Mouse (Mus musculus) hindbrain, embryonic 10.5 days (tissue): ENCODE data around the gene Rpl10a. TPM values are rescaled to one million over a fixed set of nuclear protein-coding genes. Genes with fewer than 3 reads are reported as not detected.

Source experiments
- DNase-seq: peaks from one replicate; pipeline ENCODE4 v3.0.0-alpha.2; 2017; ENCODE audit warnings: low spot score
- H3K27ac ChIP-seq: fragments of 300-500 bp; sonication (generic); 2 replicates; pipeline ENCODE4 v1.5.1; 2016; ENCODE audit warnings: mild to moderate bottlenecking, moderate library complexity
- H3K27me3 ChIP-seq: fragments of 300-500 bp; sonication (generic); 2 replicates; pipeline ENCODE4 v1.6.1; 2016; ENCODE audit warnings: mild to moderate bottlenecking; ENCODE audit not compliant: poor library complexity, insufficient read depth, severe bottlenecking
- H3K36me3 ChIP-seq: fragments of 300-500 bp; sonication (generic); 2 replicates; pipeline ENCODE4 v1.6.1; 2016; ENCODE audit warnings: mild to moderate bottlenecking, moderate library complexity
- H3K4me1 ChIP-seq: fragments of 300-500 bp; sonication (generic); replicated peaks from 2 replicates; pipeline ENCODE4 v1.6.1; 2016; ENCODE audit warnings: mild to moderate bottlenecking
- H3K4me3 ChIP-seq: fragments of 300-500 bp; sonication (generic); 2 replicates; pipeline ENCODE4 v1.5.1; 2016; ENCODE audit warnings: mild to moderate bottlenecking, moderate library complexity
- H3K9me3 ChIP-seq: fragments of 300-500 bp; sonication (generic); 2 replicates; pipeline ENCODE4 v1.6.1; 2016; ENCODE audit warnings: mild to moderate bottlenecking, moderate library complexity
- WGBS: fragments of 180-500 bp; shearing (Covaris S2); methylation state at CpG from one replicate; pipeline ENCODE4 v1.1.7; 2016; 5-methylcytosine and 5-hydroxymethylcytosine counted together
- polyA plus RNA-seq: library from polyadenylated mRNA; unstranded; fragments of >200 nt; fragmentation: Nextera tagmentation; extraction: Ambion mirVana; gene quantifications from 2 replicates; pipeline ENCODE4 v1.2.1, GENCODE M21; 2016

Rpl10a gene
- polyA plus RNA-seq, 1 experiment from 2014 or later = 439 TPM

DNA sequence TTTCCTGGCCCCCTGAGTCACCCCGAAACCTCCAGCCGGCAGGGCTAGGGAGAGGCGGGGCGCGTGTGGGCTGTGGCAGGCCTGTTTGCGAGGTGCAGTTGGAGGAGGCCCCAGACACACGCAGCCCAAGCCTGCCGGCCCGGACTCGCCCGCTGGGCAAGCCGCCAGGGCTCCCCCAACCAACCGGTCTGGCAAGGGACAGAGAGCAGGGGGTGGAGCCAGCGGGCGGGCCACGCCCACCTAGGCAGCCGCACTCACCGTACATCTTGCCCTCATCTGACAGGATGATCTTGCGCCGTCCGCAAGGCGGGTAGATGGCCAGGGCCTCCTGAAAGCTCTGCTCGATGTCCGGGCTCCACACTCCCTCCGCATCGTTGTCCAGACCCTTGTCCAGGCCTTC is 12.8 kb downstream of the Rpl10a start:
- Histone ChIP-seq H3K36me3 (peaks cover 50% of the 10 kb centered on the region), H3K4me1 (peaks cover 54% of the 10 kb centered on the region), H3K9me3 (no peaks in the 10 kb centered on the region), H3K4me3 (peak overlapping the region; percentile 40), H3K27me3 (peaks cover 26% of the 10 kb centered on the region), H3K27ac (peak overlapping the region; percentile 75)
- WGBS = 9% methylated on average over 26 of the region's 26 CpGs
- peak; percentile 67 for DNase-seq

DNA sequence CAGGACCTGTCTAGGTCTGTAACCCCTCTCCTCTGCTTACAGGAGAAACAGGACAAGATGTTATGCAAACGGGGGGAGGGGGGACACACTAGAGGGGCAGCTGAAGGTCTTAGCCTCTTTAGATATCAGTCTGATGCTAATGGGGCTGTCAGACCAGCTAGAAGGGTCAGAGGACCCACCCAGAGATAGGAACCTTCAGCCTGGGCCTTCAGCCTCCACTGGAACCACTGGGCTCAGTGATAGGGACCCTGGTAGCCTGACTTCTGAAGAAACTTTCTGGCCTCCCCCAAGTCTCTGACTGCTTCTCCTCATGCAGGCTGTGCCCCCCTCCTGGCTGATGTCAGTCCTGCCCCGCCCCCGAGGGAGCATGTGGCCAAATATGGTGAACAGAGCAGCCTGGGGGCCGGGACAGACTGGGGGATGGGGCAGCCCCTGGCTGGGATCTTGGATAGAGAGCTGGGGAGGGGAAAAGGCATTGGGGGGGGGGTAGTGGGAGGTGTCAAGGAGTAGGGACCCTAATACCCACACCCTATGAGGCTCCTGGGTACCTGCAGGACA is 15.9 kb downstream of the Rpl10a start:
- Histone ChIP-seq H3K36me3 (peaks cover 22% of the 10 kb centered on the region), H3K4me1 (peaks cover 83% of the 10 kb centered on the region), H3K27ac (peak overlapping the region; percentile 57), H3K9me3 (no peaks in the 10 kb centered on the region), H3K4me3 (peak overlapping the region; percentile 5; the same call in 1 of the 2 replicates), H3K27me3 (peaks cover 53% of the 10 kb centered on the region)
- DNase-seq = no peak
- 26% methylated on average over 4 of the region's 4 CpGs for WGBS

DNA sequence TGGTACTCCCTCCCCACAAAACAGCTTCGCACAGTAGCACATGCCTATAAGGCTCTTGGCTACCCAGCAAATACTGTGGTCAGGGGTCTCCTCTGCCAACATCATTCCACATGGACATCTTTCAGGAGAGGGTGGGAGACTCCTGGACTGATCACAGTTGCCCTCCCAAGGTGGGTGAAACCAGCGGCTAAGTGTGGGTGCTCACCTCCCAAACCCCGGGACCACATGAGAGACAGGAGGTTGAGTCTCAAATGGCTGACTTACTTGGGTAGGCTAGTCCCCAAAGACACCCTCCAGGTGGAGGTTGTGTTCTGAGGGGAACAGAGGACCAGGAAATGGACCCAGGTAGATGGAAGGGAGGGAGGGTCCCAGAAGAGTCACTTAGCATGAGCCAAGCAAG is 16.4 kb downstream of the Rpl10a start:
- WGBS = 37% methylated on average over 3 of the region's 3 CpGs
- H3K4me3 ChIP-seq = 0 out of 2 replicates have a peak overlapping the region, but pooled peaks have one; percentile 5
- H3K36me3 ChIP-seq = peaks cover 16% of the 10 kb centered on the region
- peaks cover 88% of the 10 kb centered on the region for H3K4me1 ChIP-seq
- no peak for DNase-seq
- peaks cover 58% of the 10 kb centered on the region for H3K27me3 ChIP-seq
- H3K27ac ChIP-seq = peak overlapping the region; percentile 74
- no peaks in the 10 kb centered on the region for H3K9me3 ChIP-seq

DNA sequence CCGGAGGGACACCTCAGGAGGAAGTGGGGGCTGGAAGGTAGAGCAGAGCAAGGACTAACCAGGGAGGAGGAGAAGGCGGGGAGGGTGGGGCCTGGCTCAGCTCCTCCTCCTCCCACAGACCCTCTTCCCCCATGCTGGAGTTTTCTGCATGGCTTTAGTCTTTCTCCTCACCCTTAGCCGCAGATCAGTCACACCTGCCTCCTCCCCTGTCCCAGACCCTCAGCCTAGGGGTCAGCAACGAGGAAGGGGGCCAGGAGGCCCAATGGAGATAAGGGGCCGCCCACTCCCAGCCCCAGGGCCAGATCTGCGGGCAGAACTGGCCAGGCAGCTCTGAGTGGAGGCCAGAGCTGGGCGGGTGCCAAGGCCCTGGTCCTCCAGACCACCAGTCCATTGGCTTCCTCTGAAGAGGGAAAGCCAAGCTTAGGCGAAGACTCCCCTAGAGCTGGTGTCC is 17.0 kb downstream of the Rpl10a start:
- H3K27me3 ChIP-seq = peaks cover 58% of the 10 kb centered on the region
- H3K4me1 ChIP-seq = peaks cover 95% of the 10 kb centered on the region
- no peaks in the 10 kb centered on the region for H3K9me3 ChIP-seq
- DNase-seq = peak; percentile 29
- WGBS = 7% methylated on average over 8 of the region's 8 CpGs
- H3K27ac ChIP-seq = peak overlapping the region; percentile 74
- H3K4me3 ChIP-seq = peak overlapping the region; percentile 27
- peaks cover 10% of the 10 kb centered on the region for H3K36me3 ChIP-seq

DNA sequence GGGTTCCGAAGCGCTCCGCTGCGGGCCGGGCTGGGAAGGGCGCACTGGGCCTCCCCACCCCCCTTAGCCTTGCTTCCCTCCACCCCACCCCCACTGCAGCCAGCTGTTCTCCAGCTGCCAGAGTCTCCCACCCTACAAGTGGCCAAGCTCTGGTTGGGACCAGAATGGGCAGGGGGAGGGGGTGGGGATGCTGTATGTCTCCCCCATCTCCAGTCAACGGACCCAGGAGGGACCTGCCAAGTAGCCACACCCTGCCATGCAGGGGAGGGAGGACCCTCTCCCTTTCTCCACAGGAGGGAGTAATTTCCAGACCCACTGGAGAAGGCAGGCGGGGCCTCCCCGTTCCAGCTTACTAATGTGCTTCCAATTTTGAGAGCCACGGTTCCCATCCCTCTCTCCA is 17.6 kb downstream of the Rpl10a start:
- H3K36me3 ChIP-seq = peaks cover 4% of the 10 kb centered on the region
- no peaks in the 10 kb centered on the region for H3K9me3 ChIP-seq
- peaks cover 58% of the 10 kb centered on the region for H3K27me3 ChIP-seq
- peak overlapping the region; percentile 27 for H3K4me3 ChIP-seq
- peaks cover 94% of the 10 kb centered on the region for H3K4me1 ChIP-seq
- WGBS = 9% methylated on average over 10 of the region's 10 CpGs
- DNase-seq = peak; percentile 23
- peak overlapping the region; percentile 74 for H3K27ac ChIP-seq

DNA sequence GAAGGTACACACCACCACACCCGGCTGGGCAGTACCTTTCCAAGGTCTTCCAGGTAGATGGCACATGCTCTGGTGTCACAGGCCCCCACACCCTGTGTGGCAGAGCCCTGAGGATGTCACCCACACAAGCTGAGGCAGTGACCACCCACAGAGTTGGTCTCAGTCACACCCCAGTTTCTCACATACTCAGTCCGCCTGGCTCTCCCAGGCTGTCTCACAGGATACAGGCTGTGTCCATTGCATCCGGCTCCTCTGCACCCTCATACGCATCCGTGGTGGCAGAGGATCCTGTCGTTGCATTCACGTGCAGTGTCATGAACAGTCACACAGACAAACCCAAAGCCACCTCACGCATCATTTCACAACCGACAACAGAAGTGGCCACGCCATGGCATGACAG is 19.1 kb downstream of the Rpl10a start:
- no peaks in the 10 kb centered on the region for H3K9me3 ChIP-seq
- no peak overlapping the region for H3K4me3 ChIP-seq
- H3K27ac ChIP-seq = no peak overlapping the region
- no peaks in the 10 kb centered on the region for H3K36me3 ChIP-seq
- peaks cover 61% of the 10 kb centered on the region for H3K27me3 ChIP-seq
- DNase-seq = no peak
- 78% methylated on average over 10 of the region's 10 CpGs for WGBS
- peaks cover 95% of the 10 kb centered on the region for H3K4me1 ChIP-seq

DNA sequence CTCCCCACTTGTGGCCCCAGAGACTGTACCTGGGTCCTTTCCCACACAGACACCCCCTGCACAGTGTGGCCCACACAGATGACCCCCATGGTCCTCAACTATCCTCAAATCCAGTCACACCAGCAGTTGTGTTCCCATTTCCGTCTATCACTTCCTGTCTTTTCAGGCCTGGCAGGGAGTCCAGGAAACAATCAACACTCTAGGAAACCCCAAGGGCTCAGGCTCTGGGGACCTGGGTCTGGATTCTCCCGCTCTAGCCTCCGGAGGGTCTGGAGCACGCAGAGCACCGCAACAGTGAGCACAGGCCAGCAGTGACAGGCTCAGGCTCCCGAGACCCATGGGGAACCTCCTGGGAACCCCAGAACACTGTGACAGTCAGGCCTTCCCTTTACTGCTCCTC is 19.9 kb downstream of the Rpl10a start:
- Histone ChIP-seq H3K27ac (0 out of 2 replicates have a peak overlapping the region, but pooled peaks have one; percentile 18), H3K9me3 (no peaks in the 10 kb centered on the region), H3K4me3 (peak overlapping the region; percentile 81; the same call in 1 of the 2 replicates), H3K36me3 (no peaks in the 10 kb centered on the region), H3K27me3 (peaks cover 65% of the 10 kb centered on the region), H3K4me1 (peaks cover 91% of the 10 kb centered on the region)
- DNase-seq = no peak
- 44% methylated on average over 6 of the region's 6 CpGs for WGBS

DNA sequence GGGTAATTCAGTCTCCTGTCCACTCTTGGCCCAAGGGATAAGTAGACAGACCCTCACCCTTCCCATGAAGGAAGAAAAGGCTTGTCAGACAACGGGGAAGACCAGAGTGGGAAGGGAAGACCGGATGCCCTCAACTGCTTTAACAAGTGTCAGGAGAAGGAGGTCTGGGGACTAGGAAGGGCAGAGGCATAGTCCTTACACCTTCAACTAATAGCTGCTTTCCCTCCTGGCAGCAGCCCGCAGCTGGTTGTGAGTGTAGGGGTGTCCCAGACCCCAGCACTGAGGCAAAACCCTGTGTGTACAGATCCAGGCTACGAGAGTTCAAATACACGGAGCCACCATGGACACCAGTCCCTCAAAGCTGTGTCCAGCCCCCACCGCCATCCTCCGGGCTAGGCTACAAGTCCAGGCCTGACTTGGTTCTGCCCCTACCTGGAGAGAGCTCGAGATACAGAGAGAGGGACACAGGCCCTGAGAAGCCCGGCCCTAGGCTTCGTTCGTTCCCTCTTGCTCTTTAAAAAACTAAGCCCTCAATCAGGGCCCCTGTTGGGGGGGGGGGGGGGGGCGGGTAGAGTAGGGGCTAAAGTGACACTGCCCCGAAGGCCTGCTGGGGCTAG is 21.1 kb downstream of the Rpl10a start:
- DNase-seq = no peak
- Histone ChIP-seq H3K36me3 (no peaks in the 10 kb centered on the region), H3K4me3 (peak overlapping the region; percentile 81), H3K27me3 (peaks cover 76% of the 10 kb centered on the region), H3K4me1 (peaks cover 81% of the 10 kb centered on the region), H3K27ac (peak overlapping the region; percentile 93), H3K9me3 (no peaks in the 10 kb centered on the region)
- 16% methylated on average over 13 of the region's 13 CpGs for WGBS

DNA sequence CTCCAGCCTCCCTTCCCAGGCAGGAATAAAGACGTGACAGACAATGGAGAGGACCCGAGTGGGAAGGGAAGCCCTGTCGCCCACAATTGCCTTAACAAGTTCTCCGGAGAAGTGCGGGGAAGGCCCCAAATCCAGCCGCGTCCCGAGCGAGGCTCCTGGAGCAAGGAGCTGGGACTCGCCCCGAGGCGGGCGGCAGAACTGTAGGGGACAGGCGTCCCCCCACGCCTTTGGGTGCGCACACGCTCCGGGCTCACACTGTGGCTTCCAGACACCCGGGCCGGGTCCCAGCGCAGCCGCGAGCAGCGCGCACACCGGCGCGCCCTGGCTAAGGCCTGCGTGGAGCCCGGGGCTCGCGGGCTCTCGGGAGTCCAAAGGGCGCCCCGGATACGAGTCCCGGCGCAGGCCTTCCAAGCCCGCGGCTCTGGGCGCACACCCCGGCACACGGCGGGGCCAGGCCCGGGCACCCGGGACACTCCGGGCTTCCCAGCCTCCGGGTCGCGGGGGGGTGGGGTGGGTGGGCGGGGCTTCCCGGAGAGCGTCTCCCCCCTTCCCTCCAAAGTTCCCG is 21.7 kb downstream of the Rpl10a start:
- no peaks in the 10 kb centered on the region for H3K36me3 ChIP-seq
- no peaks in the 10 kb centered on the region for H3K9me3 ChIP-seq
- DNase-seq = no peak
- H3K27ac ChIP-seq = peak overlapping the region; percentile 93
- peak overlapping the region; percentile 81 for H3K4me3 ChIP-seq
- WGBS = under 1% methylated on average over 53 of the region's 54 CpGs
- H3K27me3 ChIP-seq = peaks cover 75% of the 10 kb centered on the region
- H3K4me1 ChIP-seq = peaks cover 75% of the 10 kb centered on the region

DNA sequence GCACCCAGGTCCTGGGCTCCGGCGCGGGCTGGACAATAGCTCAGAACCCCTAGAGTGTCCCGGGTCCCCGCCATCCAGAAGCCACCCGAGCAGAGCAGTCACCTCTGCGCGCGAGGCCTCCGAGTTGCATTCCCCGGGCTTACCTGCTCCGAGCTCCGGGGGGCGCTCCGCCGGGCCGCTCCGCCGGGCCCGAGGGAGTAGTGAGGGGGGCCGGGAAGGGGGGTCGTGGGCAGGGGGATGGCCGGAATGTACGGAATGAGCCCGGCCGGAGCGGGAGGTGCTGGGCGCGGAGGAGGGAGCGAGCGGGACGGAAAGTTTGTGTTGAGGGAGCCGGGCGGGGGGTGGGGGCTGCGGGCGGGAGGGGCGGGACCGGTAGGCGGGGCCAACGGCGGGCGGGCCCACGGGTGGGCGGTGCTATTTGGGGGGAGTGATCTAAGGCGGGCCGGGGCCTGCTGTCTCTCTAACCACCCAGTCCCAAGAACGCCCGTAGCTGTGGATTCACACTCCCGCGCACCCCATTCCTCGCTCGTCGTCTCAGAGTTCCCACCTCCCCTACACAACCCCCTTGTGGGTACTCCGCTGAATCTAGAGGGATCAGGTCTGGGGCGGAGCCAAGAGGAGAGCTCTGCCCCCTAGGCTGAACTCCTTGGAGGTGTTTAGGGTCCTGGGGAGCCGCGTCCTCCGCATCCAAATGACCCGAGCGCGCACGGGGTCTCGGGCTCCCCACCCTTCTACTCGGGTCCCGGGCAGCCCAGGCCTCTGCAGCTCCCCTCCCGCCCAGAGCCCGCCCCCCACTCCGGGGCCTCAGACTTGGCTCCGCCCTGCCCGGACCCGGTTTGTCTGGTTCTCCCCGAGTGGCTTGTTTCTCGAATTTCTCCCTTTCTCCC is 22.4 kb downstream of the Rpl10a start, which contains the start of gene Tead3:
Gene Tead3 (minus strand): TSS at position 352 of the 887 bp plus-strand sequence.
- peak; percentile 88 for DNase-seq
- H3K27me3 ChIP-seq = peaks cover 68% of the 10 kb centered on the region
- peaks cover 68% of the 10 kb centered on the region for H3K4me1 ChIP-seq
- peak within 1 kb of the TSS; percentile 93 for H3K27ac ChIP-seq
- 1% methylated on average over 73 of the region's 73 CpGs for WGBS
- peak within 1 kb of the TSS; percentile 81 for H3K4me3 ChIP-seq
- H3K9me3 ChIP-seq = no peaks in the 10 kb centered on the region
- no peaks in the 10 kb centered on the region for H3K36me3 ChIP-seq

DNA sequence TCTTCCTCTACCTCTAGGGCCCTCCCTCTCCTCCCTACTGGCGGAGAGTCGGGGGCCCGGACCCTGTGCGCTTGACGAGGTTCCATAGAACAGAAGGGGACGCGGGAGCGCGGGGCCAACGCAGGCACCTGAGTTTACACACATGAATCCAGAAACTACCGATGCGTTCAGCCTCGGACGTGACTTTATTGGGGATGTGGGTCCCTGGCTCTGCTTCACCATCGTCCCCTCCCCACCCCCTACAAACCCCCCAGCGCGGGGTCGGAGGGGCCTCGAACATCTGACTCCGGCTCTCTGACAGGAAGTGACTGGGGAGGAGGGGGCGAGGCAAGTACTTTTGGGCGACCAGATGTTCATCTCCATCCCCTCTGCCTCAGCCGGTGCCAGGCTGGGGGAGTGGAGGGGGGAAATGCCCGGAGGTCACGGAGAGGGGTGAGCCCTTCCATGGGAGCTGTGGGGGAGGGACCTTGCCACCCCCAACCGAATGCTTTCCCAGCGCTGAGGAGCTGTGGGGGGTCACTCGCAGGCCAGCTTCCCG is 23.2 kb downstream of the Rpl10a start:
- peaks cover 63% of the 10 kb centered on the region for H3K27me3 ChIP-seq
- peak; percentile 51 for DNase-seq

DNA sequence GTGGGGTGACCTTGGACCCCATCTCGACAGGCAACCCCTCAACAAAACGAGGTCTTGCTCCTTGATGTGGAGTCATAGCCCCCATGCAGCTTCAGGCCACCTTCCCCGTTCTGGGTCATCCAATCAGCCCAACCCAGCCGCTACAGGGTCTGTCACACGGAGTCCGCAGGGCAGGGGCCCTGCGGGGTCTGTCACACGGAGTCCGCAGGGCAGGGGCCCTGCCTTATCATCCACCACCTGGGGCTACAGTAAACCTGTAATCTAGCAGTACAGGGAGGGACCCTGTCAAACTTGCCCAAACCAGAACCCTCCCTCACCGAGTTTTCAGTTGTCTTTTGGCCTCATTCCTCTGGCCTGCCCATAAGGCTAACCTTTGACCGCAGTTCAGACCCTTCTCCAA is 23.7 kb downstream of the Rpl10a start:
- peak overlapping the region; percentile 93 for H3K27ac ChIP-seq
- 7% methylated on average over 11 of the region's 11 CpGs for WGBS
- H3K4me3 ChIP-seq = peak overlapping the region; percentile 81

More for the DNA sequence above, 23.2 kb downstream of the Rpl10a start:
- Histone ChIP-seq H3K27ac (peak overlapping the region; percentile 93), H3K4me3 (peak overlapping the region; percentile 81), H3K4me1 (peaks cover 61% of the 10 kb centered on the region), H3K9me3 (no peaks in the 10 kb centered on the region), H3K36me3 (no peaks in the 10 kb centered on the region)
- under 1% methylated on average over 29 of the region's 29 CpGs for WGBS

More for the DNA sequence above, 23.7 kb downstream of the Rpl10a start:
- Histone ChIP-seq H3K9me3 (no peaks in the 10 kb centered on the region), H3K27me3 (peaks cover 65% of the 10 kb centered on the region), H3K36me3 (no peaks in the 10 kb centered on the region), H3K4me1 (peaks cover 56% of the 10 kb centered on the region)
- DNase-seq = peak; percentile 46
